In the genomic region with DNA sequence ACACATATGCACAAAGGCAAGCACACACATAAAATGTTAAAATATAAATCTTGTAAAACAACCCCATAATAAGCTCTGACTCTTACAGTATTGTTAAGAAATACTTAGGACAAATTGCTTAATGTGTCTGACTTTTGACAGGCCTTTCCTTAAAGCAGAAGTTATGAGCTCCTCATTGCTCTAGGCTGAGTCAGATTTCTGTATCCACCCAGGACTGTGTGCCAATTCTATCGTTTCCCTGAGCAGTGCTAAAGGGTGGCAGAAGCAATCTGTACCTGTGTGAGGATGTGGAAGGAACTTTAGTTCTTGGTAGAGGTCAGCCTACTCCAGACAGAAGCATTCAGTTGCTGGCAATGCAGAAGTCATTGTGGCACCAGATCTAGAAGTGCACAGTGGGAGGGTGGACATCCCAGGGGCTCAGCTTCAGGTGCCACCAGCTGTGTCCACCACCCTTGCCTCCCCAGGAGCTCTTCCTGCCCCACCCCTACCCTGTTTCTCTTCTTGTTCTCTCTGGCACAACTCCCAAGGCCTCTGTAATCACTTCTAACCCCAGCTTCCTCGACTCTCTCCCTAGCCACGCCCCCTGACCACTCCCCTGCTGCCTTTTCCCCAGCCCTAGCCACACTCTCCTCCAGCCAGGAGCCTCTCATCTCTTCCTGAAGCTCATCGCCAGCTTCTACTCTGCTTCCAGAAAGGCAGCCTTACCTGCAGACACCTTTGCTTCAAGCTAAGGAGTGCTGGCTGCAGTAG, we compare ENCODE assay signal across 11 mouse cellular contexts. TPM values are rescaled to one million over a fixed set of nuclear protein-coding genes. Genes with fewer than 3 reads are reported as not detected.
A peak's percentile ranks its signal among the peaks of the same experiment; 100 is the strongest.
DNase-seq lines count a peak whose midpoint lies in the region; ATAC-seq lines count a peak whose summit lies in the region.
"Had no signal": no experiment of that assay in that cellular context is flagged by ENCODE, and none has a peak within 500 bp of the region (broad histone marks: within the 10 kb centered on the region; RNA-seq: fewer than 3 reads in every experiment).

No protein-coding gene starts in this region.

- no peak overlapping the region for H3K4me2 ChIP-seq in kidney, embryonic 15.5 days
- H3K4me2 ChIP-seq in liver, embryonic 15.5 days = 0 out of 2 replicates have a peak overlapping the region, but pooled peaks have one; percentile 16
- no peak overlapping the region for H3K4me2 ChIP-seq in midbrain, embryonic 11.5 days
- H3K4me2 ChIP-seq: neural tube, embryonic 12.5 days had no signal

- no peak overlapping the region for H3K4me3 ChIP-seq in kidney, embryonic 15.5 days (replicated peaks)
- H3K4me3 ChIP-seq in liver, embryonic 15.5 days (replicated peaks) = no peak overlapping the region
- H3K4me3 ChIP-seq in midbrain, embryonic 11.5 days (ENCODE audit: low read depth, low read length) = no peak overlapping the region
- H3K4me3 ChIP-seq: neural tube, embryonic 12.5 days had no signal

- WGBS in kidney, embryonic 15.5 days = 27% methylated on average over 4 of the region's 4 CpGs
- 27% methylated on average over 4 of the region's 4 CpGs for WGBS in liver, embryonic 15.5 days (ENCODE audit: insufficient replicate concordance)
- WGBS in midbrain, embryonic 11.5 days = 35% methylated on average over 4 of the region's 4 CpGs

- no peaks in the 10 kb centered on the region for H3K27me3 ChIP-seq in kidney, embryonic 15.5 days
- H3K27me3 ChIP-seq in liver, embryonic 15.5 days = no peaks in the 10 kb centered on the region
- H3K27me3 ChIP-seq in midbrain, embryonic 11.5 days (ENCODE audit: control insufficient read depth, insufficient read depth, low read length) = no peaks in the 10 kb centered on the region
- H3K27me3 ChIP-seq: neural tube, embryonic 12.5 days had no signal

- no peaks in the 10 kb centered on the region for H3K4me1 ChIP-seq in kidney, embryonic 15.5 days
- 0 out of 2 replicates have a peak, but pooled peaks cover 3% of the 10 kb centered on the region for H3K4me1 ChIP-seq in liver, embryonic 15.5 days (replicated peaks)
- no peaks in the 10 kb centered on the region for H3K4me1 ChIP-seq in midbrain, embryonic 11.5 days (ENCODE audit: control insufficient read depth, insufficient read depth, low read length)
- H3K4me1 ChIP-seq: neural tube, embryonic 12.5 days had no signal

- no peak overlapping the region for H3K27ac ChIP-seq in kidney, embryonic 15.5 days
- peak overlapping the region; percentile 56 for H3K27ac ChIP-seq in liver, embryonic 15.5 days (replicated peaks)
- no peak overlapping the region for H3K27ac ChIP-seq in midbrain, embryonic 11.5 days (ENCODE audit: low read depth, low read length)
- H3K27ac ChIP-seq: neural tube, embryonic 12.5 days had no signal

- no peaks in the 10 kb centered on the region for H3K9me3 ChIP-seq in kidney, embryonic 15.5 days (replicated peaks)
- H3K9me3 ChIP-seq in liver, embryonic 15.5 days (replicated peaks) = no peaks in the 10 kb centered on the region
- no peaks in the 10 kb centered on the region for H3K9me3 ChIP-seq in midbrain, embryonic 11.5 days (ENCODE audit: control insufficient read depth, low read length)
- H3K9me3 ChIP-seq: neural tube, embryonic 12.5 days had no signal

- H3K9ac ChIP-seq in kidney, embryonic 15.5 days = no peak overlapping the region
- no peak overlapping the region for H3K9ac ChIP-seq in liver, embryonic 15.5 days
- H3K9ac ChIP-seq in midbrain, embryonic 11.5 days (ENCODE audit: low read length) = no peak overlapping the region
- H3K9ac ChIP-seq: neural tube, embryonic 12.5 days had no signal

- no peak for ATAC-seq in kidney, embryonic 15.5 days (replicated peaks; ENCODE audit: low FRiP score)
- no peak for ATAC-seq in liver, embryonic 15.5 days (ENCODE audit: insufficient read depth)
- peak; percentile 54 for ATAC-seq in neutrophil, adult 5-6 weeks (ENCODE audit: extremely low read depth, insufficient number of reproducible peaks, low FRiP score, poor library complexity, severe bottlenecking)
- no peak for ATAC-seq in midbrain, embryonic 11.5 days (ENCODE audit: low FRiP score)
- no peak for ATAC-seq in inflammation-experienced regulatory T-cells, adult 6 months

- H3K36me3 ChIP-seq in kidney, embryonic 15.5 days = peaks cover 58% of the 10 kb centered on the region
- H3K36me3 ChIP-seq in liver, embryonic 15.5 days (replicated peaks) = peaks cover 19% of the 10 kb centered on the region
- no peaks in the 10 kb centered on the region for H3K36me3 ChIP-seq in midbrain, embryonic 11.5 days (ENCODE audit: control insufficient read depth, insufficient read depth, low read length)
- H3K36me3 ChIP-seq: neural tube, embryonic 12.5 days had no signal

- DNase-seq in kidney, postnatal 10 days = peak; percentile 39
- peak; percentile 65 for DNase-seq in adrenal gland, postnatal 10 days
- no peak for DNase-seq in thymus, postnatal 4 days
- DNase-seq in midbrain, embryonic 11.5 days (ENCODE audit: low spot score, missing footprints) = no peak
- DNase-seq: thymus, postnatal 36 days had no signal

RNA-seq across cellular contexts. Expression of a gene that starts 11.5 kb away (rescaled TPM):
- polyA plus RNA-seq in kidney, embryonic 15.5 days (2015; fragmentation: Nextera tagmentation; extraction: Ambion mirVana) = 0.43 and 0.53 TPM in 2 replicates
- 1 to 10 TPM; 1.2 to 1.4 TPM for total RNA-seq in adrenal gland, postnatal 10 days (2021)
- 0.26 and 0.39 TPM in 2 replicates for polyA plus RNA-seq in liver, embryonic 15.5 days (2015; fragmentation: Nextera tagmentation; extraction: Ambion mirVana)
- 0.37 and 0.81 TPM in 2 replicates for total RNA-seq in neutrophil, adult 5-6 weeks (2017)
- 0.17 and 0.23 TPM in 2 replicates for polyA plus RNA-seq in midbrain, embryonic 11.5 days (2014; fragmentation: Nextera tagmentation; extraction: Ambion mirVana)
- not detected for polyA plus RNA-seq in inflammation-experienced regulatory T-cells, adult 6 months (2017; shearing (Covaris generic))
- polyA plus RNA-seq: neural tube, embryonic 12.5 days had no signal

RNA-seq across cellular contexts. Expression of a gene that starts 37.2 kb away (rescaled TPM):
- 0.72 and 1.2 TPM in 2 replicates for polyA plus RNA-seq in kidney, embryonic 15.5 days (2015; fragmentation: Nextera tagmentation; extraction: Ambion mirVana)
- total RNA-seq in adrenal gland, postnatal 10 days (2021) = 10 to 100 TPM; 15.8 to 18.0 TPM
- polyA plus RNA-seq in liver, embryonic 15.5 days (2015; fragmentation: Nextera tagmentation; extraction: Ambion mirVana) = 0.12 and 0.15 TPM in 2 replicates
- not detected in 2 replicates for total RNA-seq in neutrophil, adult 5-6 weeks (2017)
- 1.5 and 2.5 TPM in 2 replicates for polyA plus RNA-seq in midbrain, embryonic 11.5 days (2014; fragmentation: Nextera tagmentation; extraction: Ambion mirVana)
- polyA plus RNA-seq in inflammation-experienced regulatory T-cells, adult 6 months (2017; shearing (Covaris generic)) = 10 to 100 TPM in 1 of 3 experiments, 1 to 10 TPM in 1, under 1 TPM in 1; 0.74 to 15.2 (median 1.3) TPM
- total RNA-seq: heart, postnatal 25 days had no signal

RNA-seq across cellular contexts. Expression of a gene that starts 55.0 kb away (rescaled TPM):
- polyA plus RNA-seq in kidney, embryonic 15.5 days (2015; fragmentation: Nextera tagmentation; extraction: Ambion mirVana) = 25.9 and 33.4 TPM in 2 replicates
- total RNA-seq in adrenal gland, postnatal 10 days (2021) = 100 to 1,000 TPM; 173 to 277 TPM
- polyA plus RNA-seq in liver, embryonic 15.5 days (2015; fragmentation: Nextera tagmentation; extraction: Ambion mirVana) = 5.8 and 6.8 TPM in 2 replicates
- 76.2 and 76.7 TPM in 2 replicates for total RNA-seq in neutrophil, adult 5-6 weeks (2017)
- 8.7 and 11.0 TPM in 2 replicates for polyA plus RNA-seq in midbrain, embryonic 11.5 days (2014; fragmentation: Nextera tagmentation; extraction: Ambion mirVana)
- 10 to 100 TPM; 19.7 to 29.2 (median 20.9) TPM for polyA plus RNA-seq in inflammation-experienced regulatory T-cells, adult 6 months (2017; shearing (Covaris generic))

Comparison
In these comparisons a context has a peak if more than half of its experiments do, and no peak if none do; other contexts are left out.
1. DNase-seq: peak in kidney, postnatal 10 days (single experiment) and adrenal gland, postnatal 10 days (single experiment); none in thymus, postnatal 4 days (single experiment) and midbrain, embryonic 11.5 days (single experiment).